Mouse (Mus musculus) bone marrow, adult 2 months (tissue): ENCODE data around the gene Apopt1.

Experiments used
- CTCF ChIP-seq: fragments of 200-500 bp; IDR thresholded peaks from 2 replicates; pipeline ENCODE4 v1.5.1; 2011; ENCODE audit warnings: low read length, control low read depth; ENCODE audit not compliant: control insufficient read depth, insufficient read depth
- POLR2A ChIP-seq: fragments of 200-500 bp; IDR thresholded peaks from 2 replicates; pipeline ENCODE4 v1.6.1; 2011; ENCODE audit warnings: low read depth, mild to moderate bottlenecking, control low read depth, low read length, borderline replicate concordance; ENCODE audit not compliant: control insufficient read depth

DNA sequence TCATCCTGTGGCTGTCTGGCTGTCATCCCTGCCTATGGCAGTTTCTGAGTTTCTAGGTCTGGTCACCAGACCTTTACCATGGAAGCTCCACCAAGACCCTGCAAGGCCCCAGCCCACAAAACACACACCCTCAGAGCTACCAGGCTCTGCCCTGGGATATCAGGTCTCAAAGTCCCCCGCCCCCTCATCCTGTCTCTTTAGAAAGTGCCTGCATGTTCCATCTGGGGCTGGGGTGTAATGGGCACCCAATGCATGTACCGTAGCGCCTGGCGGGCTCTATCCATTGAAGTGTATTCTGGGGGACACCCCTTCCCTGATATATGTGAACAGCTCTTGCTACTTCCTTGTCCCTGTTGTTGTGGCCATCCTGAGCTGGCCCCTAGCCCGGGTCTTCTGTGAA, 20.2 kb upstream of the Apopt1 start:
- TF ChIP-seq POLR2A (no peak), CTCF (no peak)
